Mouse (Mus musculus) ES-Bruce4 (cell line): ENCODE measurements around the gene Lrrc37a.

Experiments
- CTCF ChIP-seq: IDR thresholded peaks from one replicate; pipeline ENCODE4 v1.8.1; 2011; ENCODE audit warnings: low read depth, low read length
- POLR2A ChIP-seq: IDR thresholded peaks from one replicate; pipeline ENCODE4 v1.8.1; 2011; ENCODE audit warnings: low read length; ENCODE audit not compliant: insufficient read depth

GRCm38 (mm10) chr11:103419226-103419625, 85.2 kb downstream of the Lrrc37a start:
- no peak for TF ChIP-seq CTCF
- TF ChIP-seq POLR2A: no peak
